Mouse (Mus musculus): ENCODE measurements at regions not wholly inside any gene's neighbourhood (a gene's known extent, or its start where the extent isn't known, plus 50 kb on each side); places are given as distances from the start of the nearest gene placed in this dataset.
A peak's percentile ranks its signal among the peaks of the same experiment; 100 is the strongest.

- no peak for DNase-seq (ENCODE audit: low read depth, low spot score)
Measured at GRCm38 (mm10) chr13:101625922-101626321, 142.1 kb downstream of the Pik3r1 start.

- no peak for DNase-seq (ENCODE audit: low read depth, low spot score)
Measured at GRCm38 (mm10) chr13:101624179-101624581, 143.8 kb downstream of the Pik3r1 start.

- DNase-seq (ENCODE audit: low read depth, low spot score), result no peak
Measured at GRCm38 (mm10) chr13:101622649-101623048, 145.4 kb downstream of the Pik3r1 start.

- DNase-seq (ENCODE audit: low read depth, low spot score), result no peak
Measured at GRCm38 (mm10) chr13:101620660-101621059, 147.4 kb downstream of the Pik3r1 start.

- DNase-seq (ENCODE audit: low read depth, low spot score), result no peak
Measured at GRCm38 (mm10) chr13:101619154-101619553, 148.9 kb downstream of the Pik3r1 start.

GRCm38 (mm10) chr13:101612786-101613185 is 155.2 kb downstream of the Pik3r1 start:
- DNase-seq (ENCODE audit: low read depth, low spot score), result peak; percentile 14

- DNase-seq (ENCODE audit: low read depth, low spot score), result no peak
Measured at GRCm38 (mm10) chr13:101611725-101612124, 156.3 kb downstream of the Pik3r1 start.

- DNase-seq (ENCODE audit: low read depth, low spot score), result no peak
Measured at GRCm38 (mm10) chr13:101606184-101606730, 161.8 kb downstream of the Pik3r1 start.

- no peak for DNase-seq (ENCODE audit: low read depth, low spot score)
Measured at GRCm38 (mm10) chr13:101605685-101606084, 162.3 kb downstream of the Pik3r1 start.

- DNase-seq (ENCODE audit: low read depth, low spot score), result no peak
Measured at GRCm38 (mm10) chr13:101605051-101605450, 163.0 kb downstream of the Pik3r1 start.

GRCm38 (mm10) chr13:101598126-101598485 is 169.9 kb downstream of the Pik3r1 start:
- DNase-seq (ENCODE audit: low read depth, low spot score), result no peak

GRCm38 (mm10) chr13:101597243-101598125 is 170.5 kb downstream of the Pik3r1 start:
- DNase-seq (ENCODE audit: low read depth, low spot score), result no peak

GRCm38 (mm10) chr13:101594511-101595175 is 173.4 kb downstream of the Pik3r1 start:
- no peak for DNase-seq (ENCODE audit: low read depth, low spot score)

GRCm38 (mm10) chr13:101592355-101592754 is 175.7 kb downstream of the Pik3r1 start:
- no peak for DNase-seq (ENCODE audit: low read depth, low spot score)

- DNase-seq (ENCODE audit: low read depth, low spot score), result no peak
Measured at GRCm38 (mm10) chr13:101588905-101589304, 179.1 kb downstream of the Pik3r1 start.

- no peak for DNase-seq (ENCODE audit: low read depth, low spot score)
Measured at GRCm38 (mm10) chr13:101586787-101587186, 181.2 kb downstream of the Pik3r1 start.

- DNase-seq (ENCODE audit: low read depth, low spot score), result no peak
Measured at GRCm38 (mm10) chr13:101576481-101576880, 191.5 kb downstream of the Pik3r1 start.

- DNase-seq (ENCODE audit: low read depth, low spot score), result no peak
Measured at GRCm38 (mm10) chr13:101572809-101573590, 195.0 kb downstream of the Pik3r1 start.

- no peak for DNase-seq (ENCODE audit: low read depth, low spot score)
Measured at GRCm38 (mm10) chr13:101572246-101572645, 195.8 kb downstream of the Pik3r1 start.

GRCm38 (mm10) chr13:101570034-101570433 is 198.0 kb downstream of the Pik3r1 start:
- no peak for DNase-seq (ENCODE audit: low read depth, low spot score)

GRCm38 (mm10) chr13:101568985-101569631 is 198.9 kb downstream of the Pik3r1 start:
- no peak for DNase-seq (ENCODE audit: low read depth, low spot score)
